Mouse (Mus musculus) limb, embryonic 14.5 days (tissue): ENCODE data around the gene Jakmip3. TPM values are rescaled to one million over a fixed set of nuclear protein-coding genes. Genes with fewer than 3 reads are reported as not detected.

Source experiments
- ATAC-seq: fragments of 200-750 bp; cut with Nextera tagmentation; 2 replicates; pipeline ENCODE4 v1.8.0; 2017; ENCODE audit warnings: low read depth, moderate number of reproducible peaks, moderate TSS enrichment; ENCODE audit not compliant: low FRiP score
- DNase-seq: peaks from one replicate; pipeline ENCODE4 v3.0.0-alpha.2; 2015; ENCODE audit warnings: low spot score
- H3K27ac ChIP-seq: fragments of 300-500 bp; sonication (generic); replicated peaks from 2 replicates; pipeline ENCODE4 v1.5.1; 2014; ENCODE audit warnings: low read depth, mild to moderate bottlenecking, low read length, moderate library complexity, mixed read lengths
- H3K27me3 ChIP-seq: fragments of 300-500 bp; sonication (generic); 2 replicates; pipeline ENCODE4 v1.6.1; 2014; ENCODE audit warnings: low read length, mixed read lengths; ENCODE audit not compliant: control insufficient read depth, insufficient read depth
- H3K36me3 ChIP-seq: fragments of 300-500 bp; sonication (generic); 2 replicates; pipeline ENCODE4 v1.6.1; 2014; ENCODE audit warnings: mild to moderate bottlenecking, low read length, moderate library complexity, mixed read lengths; ENCODE audit not compliant: control insufficient read depth, insufficient read depth
- H3K4me1 ChIP-seq: fragments of 300-500 bp; sonication (generic); 2 replicates; pipeline ENCODE4 v1.6.1; 2014; ENCODE audit warnings: antibody characterized with exemption, low read length, mixed read lengths; ENCODE audit not compliant: control insufficient read depth, insufficient read depth
- H3K4me2 ChIP-seq: fragments of 300-500 bp; sonication (generic); replicated peaks from 2 replicates; pipeline ENCODE4 v1.6.1; 2014; ENCODE audit warnings: low read depth, mild to moderate bottlenecking, low read length, moderate library complexity; ENCODE audit not compliant: severe bottlenecking
- H3K4me3 ChIP-seq: fragments of 300-500 bp; sonication (generic); replicated peaks from 2 replicates; pipeline ENCODE4 v1.5.1; 2014; ENCODE audit warnings: low read length
- H3K9ac ChIP-seq: fragments of 300-500 bp; sonication (generic); 2 replicates; pipeline ENCODE4 v1.6.1; 2014; ENCODE audit warnings: mild to moderate bottlenecking, low read depth, low read length, moderate library complexity; ENCODE audit not compliant: severe bottlenecking
- H3K9me3 ChIP-seq: fragments of 300-500 bp; sonication (generic); 2 replicates; pipeline ENCODE4 v1.6.1; 2016; ENCODE audit warnings: low read length; ENCODE audit not compliant: control insufficient read depth
- POLR2A ChIP-seq: fragments of 200-500 bp; IDR thresholded peaks from 2 replicates; pipeline ENCODE4 v1.8.0; 2012; ENCODE audit warnings: inconsistent platforms, mild to moderate bottlenecking, moderate library complexity, borderline replicate concordance; ENCODE audit not compliant: insufficient read depth, insufficient read length; ENCODE audit errors: extremely low read depth
- WGBS: fragments of 180-500 bp; shearing (Covaris S2); extraction: QIAGEN DNeasy Blood & Tissue Kit; methylation state at CpG from one replicate; pipeline ENCODE4 v1.1.7; 2014; 5-methylcytosine and 5-hydroxymethylcytosine counted together
- polyA plus RNA-seq, 2 experiments: library from polyadenylated mRNA; depleted of rRNA in 1 of 2; stranded (reverse) in 1 of 2; unstranded in 1 of 2; fragments of >200 nt; fragmentation: Nextera tagmentation in 1 of 2; extraction: Ambion mirVana in 1 of 2; gene quantifications; 2 replicates each; pipeline versions ENCODE4 v1.2.1 to v1.2.3; 2012 to 2014

Gene Jakmip3
- polyA plus RNA-seq, 2 experiments: 0.48 to 1.4 TPM

DNA sequence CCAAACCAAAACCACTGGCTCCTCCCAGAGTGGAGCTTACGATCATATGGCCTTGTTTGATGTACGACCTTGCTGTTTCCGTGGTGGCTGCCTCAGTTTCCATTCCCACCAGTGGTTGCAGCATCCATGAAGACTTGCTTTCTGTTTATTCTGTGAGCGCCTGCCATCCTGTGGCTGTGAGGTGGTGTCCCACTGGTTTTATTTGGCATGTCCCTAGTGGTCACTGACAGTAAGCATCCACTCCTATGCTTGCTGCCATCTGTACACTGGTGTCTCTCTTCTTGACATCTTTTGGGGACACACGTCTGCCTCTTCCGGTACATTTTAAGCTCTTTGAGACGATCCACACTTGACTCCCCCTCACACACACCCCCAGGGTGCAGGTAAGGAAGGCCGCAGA lies 7.2 kb downstream of the Jakmip3 start:
- 83% methylated on average over 8 of the region's 8 CpGs for WGBS
- TF ChIP-seq POLR2A: no peak
- Histone ChIP-seq H3K4me3 (no peak overlapping the region), H3K27ac (no peak overlapping the region), H3K36me3 (no peaks in the 10 kb centered on the region), H3K27me3 (peaks cover 3% of the 10 kb centered on the region; the same call in 1 of the 2 replicates), H3K9me3 (no peaks in the 10 kb centered on the region), H3K9ac (no peak overlapping the region), H3K4me1 (no peaks in the 10 kb centered on the region), H3K4me2 (no peak overlapping the region)
- ATAC-seq: no peak
- no peak for DNase-seq

DNA sequence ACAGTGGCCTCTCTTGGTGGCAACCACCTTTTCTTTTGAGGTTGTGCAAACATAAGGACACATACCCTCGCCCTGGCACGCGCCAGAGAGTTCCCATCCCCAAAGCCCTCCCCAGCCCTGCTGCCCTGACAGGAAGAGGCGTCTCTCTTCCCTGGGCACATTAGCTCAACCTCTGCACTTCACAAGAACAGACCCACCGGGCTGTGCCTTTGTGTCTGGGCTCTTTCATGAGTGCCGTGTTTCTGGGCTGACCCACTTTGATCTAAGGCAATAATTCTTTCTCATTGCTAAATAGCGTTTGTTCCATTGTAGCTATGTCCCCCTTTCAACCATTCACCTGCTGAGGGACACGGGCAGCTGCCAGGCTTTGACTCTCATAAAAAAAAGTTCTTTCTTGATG lies 7.8 kb downstream of the Jakmip3 start:
- no peaks in the 10 kb centered on the region for H3K27me3 ChIP-seq
- no peaks in the 10 kb centered on the region for H3K9me3 ChIP-seq
- no peaks in the 10 kb centered on the region for H3K4me1 ChIP-seq
- no peak for DNase-seq
- H3K4me2 ChIP-seq: no peak overlapping the region
- 32% methylated on average over 8 of the region's 8 CpGs for WGBS
- H3K27ac ChIP-seq: no peak overlapping the region
- ATAC-seq: no peak
- no peak overlapping the region for H3K9ac ChIP-seq
- TF ChIP-seq POLR2A: no peak
- H3K4me3 ChIP-seq: no peak overlapping the region
- no peaks in the 10 kb centered on the region for H3K36me3 ChIP-seq

DNA sequence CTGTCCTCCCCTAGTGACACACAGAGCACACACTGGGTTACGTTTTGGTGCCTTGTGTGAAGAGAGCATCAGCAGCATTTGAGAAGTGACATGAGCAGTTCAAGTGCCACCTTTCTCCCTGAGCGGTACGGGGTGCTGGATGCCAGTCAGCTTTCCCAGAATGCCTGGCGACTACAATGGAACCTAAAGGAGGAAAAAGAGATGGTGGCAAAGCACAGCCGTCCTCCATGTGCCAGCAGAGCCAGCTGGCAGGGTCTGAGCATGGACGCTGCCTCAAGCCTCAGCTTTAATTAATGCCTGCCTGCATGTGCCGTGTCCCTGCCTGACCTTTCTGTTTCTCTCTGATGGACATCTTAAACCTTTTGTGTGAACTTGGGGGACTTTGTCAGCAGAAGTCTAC lies 15.3 kb downstream of the Jakmip3 start:
- Histone ChIP-seq H3K4me1 (no peaks in the 10 kb centered on the region), H3K36me3 (no peaks in the 10 kb centered on the region), H3K4me3 (no peak overlapping the region), H3K9me3 (no peaks in the 10 kb centered on the region), H3K27ac (no peak overlapping the region), H3K4me2 (no peak overlapping the region), H3K27me3 (no peaks in the 10 kb centered on the region), H3K9ac (no peak overlapping the region)
- TF ChIP-seq POLR2A: no peak
- WGBS: 80% methylated on average over 7 of the region's 7 CpGs
- DNase-seq (no peak), ATAC-seq (no peak)

DNA sequence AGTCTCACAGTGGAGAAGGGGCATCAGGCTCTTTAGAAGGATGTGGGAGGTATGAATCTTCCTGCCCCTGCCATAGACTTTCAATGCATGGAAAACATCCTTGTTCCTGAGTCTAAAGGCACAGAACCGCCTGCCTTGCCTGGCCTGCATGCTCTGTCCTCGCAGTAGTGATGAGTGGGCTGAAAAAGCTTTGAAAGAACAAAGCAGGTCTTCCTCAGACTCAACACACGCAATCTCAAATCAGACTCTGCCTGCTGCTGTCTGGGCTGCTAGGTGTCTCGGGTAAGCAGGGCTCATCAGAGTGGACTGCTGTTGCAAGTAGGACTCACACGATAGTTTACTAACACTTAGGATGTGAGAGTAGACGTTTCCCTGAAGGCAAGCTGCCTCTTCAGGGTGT lies 16.6 kb downstream of the Jakmip3 start:
- Histone ChIP-seq H3K36me3 (no peaks in the 10 kb centered on the region), H3K27ac (no peak overlapping the region), H3K4me2 (no peak overlapping the region), H3K4me1 (no peaks in the 10 kb centered on the region), H3K9me3 (no peaks in the 10 kb centered on the region), H3K4me3 (no peak overlapping the region), H3K27me3 (no peaks in the 10 kb centered on the region), H3K9ac (no peak overlapping the region)
- no peak for DNase-seq
- ATAC-seq: no peak
- TF ChIP-seq POLR2A: no peak
- 70% methylated on average over 6 of the region's 6 CpGs for WGBS

DNA sequence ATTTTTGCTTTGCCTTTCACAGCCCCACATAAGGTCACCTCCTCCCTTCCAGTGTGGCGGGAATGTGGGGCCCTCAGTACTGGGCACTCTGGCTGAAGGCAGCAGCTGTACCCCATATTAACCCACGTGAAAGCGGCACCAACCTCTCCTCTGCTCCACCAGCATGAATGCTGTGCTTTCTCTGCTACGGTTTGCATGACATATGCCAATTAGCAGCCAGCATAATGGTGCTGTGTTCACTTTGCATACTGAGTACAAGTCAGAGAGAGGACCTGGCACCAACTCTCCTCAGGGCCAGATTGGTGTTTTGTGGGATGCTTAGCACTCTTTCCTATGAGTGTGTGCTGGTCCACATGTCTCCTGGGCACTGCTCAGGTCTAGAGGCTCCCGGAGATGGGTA lies 19.2 kb downstream of the Jakmip3 start:
- TF ChIP-seq POLR2A: no peak
- Histone ChIP-seq H3K9me3 (no peaks in the 10 kb centered on the region), H3K27me3 (no peaks in the 10 kb centered on the region), H3K27ac (no peak overlapping the region), H3K4me2 (no peak overlapping the region), H3K9ac (no peak overlapping the region), H3K36me3 (no peaks in the 10 kb centered on the region), H3K4me3 (no peak overlapping the region), H3K4me1 (no peaks in the 10 kb centered on the region)
- ATAC-seq (no peak), DNase-seq (no peak)
- whole genome bisulfite sequencing: 74% methylated on average over 5 of the region's 5 CpGs

DNA sequence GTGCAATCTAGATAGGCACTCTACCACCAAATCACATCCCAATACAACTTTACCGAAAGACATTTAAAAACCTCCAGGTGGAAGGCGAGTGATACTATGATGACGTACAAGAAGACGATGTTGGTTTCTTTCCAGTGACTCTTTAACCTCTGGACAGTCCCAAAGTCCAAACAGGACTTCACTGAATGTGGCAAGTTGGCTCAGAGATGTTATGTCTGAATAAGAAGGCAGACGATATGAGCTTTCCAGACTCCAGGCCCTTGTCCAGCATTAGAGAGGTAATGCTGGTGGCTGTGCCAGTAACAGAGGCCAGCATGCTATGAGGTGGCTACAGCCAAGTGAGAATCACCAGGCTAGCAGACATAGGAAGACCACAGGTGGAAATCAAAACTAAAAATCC lies 23.2 kb downstream of the Jakmip3 start:
- Histone ChIP-seq H3K36me3 (no peaks in the 10 kb centered on the region), H3K27ac (no peak overlapping the region), H3K4me2 (no peak overlapping the region), H3K4me1 (no peaks in the 10 kb centered on the region), H3K4me3 (no peak overlapping the region), H3K9ac (no peak overlapping the region), H3K9me3 (no peaks in the 10 kb centered on the region), H3K27me3 (no peaks in the 10 kb centered on the region)
- 82% methylated on average over 5 of the region's 5 CpGs for WGBS
- DNase-seq (no peak), ATAC-seq (no peak)
- no peak for TF ChIP-seq POLR2A
